Mouse (Mus musculus): ENCODE results near the gene Magi1. TPM values are rescaled to one million over a fixed set of nuclear protein-coding genes. Genes with fewer than 3 reads are reported as not detected.

Magi1 gene
- polyA plus RNA-seq, 1 experiment from 2014 or later, result 22.9 TPM

DNA sequence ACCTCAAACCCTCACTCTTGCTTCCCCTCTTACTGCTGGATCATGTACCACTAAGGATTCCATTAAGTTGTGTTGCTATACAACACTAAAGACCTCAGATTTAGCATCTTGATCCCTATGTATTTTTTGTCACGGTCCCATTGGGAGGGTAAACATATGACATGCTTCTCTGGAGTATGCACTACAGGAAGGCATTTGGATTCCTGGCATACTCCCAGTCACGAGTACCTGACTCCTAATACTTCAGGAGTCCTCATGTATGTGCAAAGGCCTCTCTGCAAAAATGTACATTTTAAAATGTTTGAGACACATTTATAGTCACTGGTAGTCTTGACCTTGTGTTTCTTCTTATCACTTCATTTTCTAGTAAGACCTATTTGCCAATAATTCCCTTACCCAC lies 2.8 kb upstream of the Magi1 start:
- Histone ChIP-seq H3K27me3 (replicated peaks; ENCODE audit: control insufficient read depth, insufficient read depth, low read length) (no peaks in the 10 kb centered on the region), H3K4me2 (ENCODE audit: low read length) (no peak overlapping the region), H3K36me3 (ENCODE audit: control insufficient read depth, insufficient read depth, low read length) (no peaks in the 10 kb centered on the region), H3K4me1 (ENCODE audit: control insufficient read depth, insufficient read depth, low read length) (peaks cover 13% of the 10 kb centered on the region), H3K27ac (ENCODE audit: low read depth, low read length) (no peak overlapping the region), H3K9me3 (replicated peaks; ENCODE audit: control insufficient read depth, low read length) (no peaks in the 10 kb centered on the region; the same call in 1 of the 2 replicates), H3K9ac (ENCODE audit: low read length) (no peak overlapping the region), H3K4me3 (ENCODE audit: low read depth, low read length) (no peak overlapping the region)
- no peak for ATAC-seq
- 85% methylated on average over 2 of the region's 2 CpGs for WGBS
- DNase-seq (ENCODE audit: low spot score), result no peak

DNA sequence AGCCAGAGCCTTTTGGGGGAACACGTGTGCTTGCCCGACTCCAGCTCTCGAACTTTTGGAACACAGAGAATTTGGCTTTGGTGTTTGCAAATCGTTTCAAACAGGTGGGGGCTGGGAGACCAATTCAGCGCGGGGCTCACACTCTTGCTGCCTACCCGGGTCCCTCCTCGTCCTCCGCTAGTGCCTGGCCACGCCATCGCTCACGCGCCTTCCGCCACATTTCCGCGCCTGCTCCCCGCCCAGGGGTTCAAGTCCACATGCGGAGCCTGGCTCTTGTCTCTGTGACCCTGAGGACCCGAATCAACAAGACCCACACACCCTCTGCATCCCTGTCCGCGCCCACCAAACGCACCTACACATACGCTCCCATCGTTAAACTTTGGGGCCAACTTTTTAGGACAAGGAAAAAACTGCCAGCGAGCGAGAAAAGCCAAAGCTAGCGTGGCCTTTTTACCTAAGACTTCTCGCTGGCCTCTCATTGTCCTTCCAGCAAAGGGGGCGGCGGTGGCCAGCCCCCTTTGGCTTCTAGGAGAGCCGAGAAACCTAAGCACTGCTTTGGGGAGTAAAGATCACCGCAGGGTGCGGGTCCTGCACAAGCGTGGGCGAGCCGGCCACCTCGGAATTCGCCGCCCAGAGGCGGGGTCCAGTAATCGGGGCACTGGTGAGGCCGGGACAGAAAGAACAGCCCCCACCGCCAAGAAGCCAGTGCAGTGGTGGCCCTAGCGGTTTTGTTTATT lies 540 bp upstream of the Magi1 start:
- peak; percentile 65 for ATAC-seq
- peak; percentile 10 for DNase-seq (ENCODE audit: low spot score)
- Histone ChIP-seq H3K4me2 (ENCODE audit: low read length) (peak overlapping the region; percentile 96), H3K9me3 (replicated peaks; ENCODE audit: control insufficient read depth, low read length) (no peaks in the 10 kb centered on the region; the same call in 1 of the 2 replicates), H3K4me3 (ENCODE audit: low read depth, low read length) (peak overlapping the region; percentile 74), H3K4me1 (ENCODE audit: control insufficient read depth, insufficient read depth, low read length) (peaks cover 16% of the 10 kb centered on the region), H3K36me3 (ENCODE audit: control insufficient read depth, insufficient read depth, low read length) (no peaks in the 10 kb centered on the region), H3K9ac (ENCODE audit: low read length) (peak overlapping the region; percentile 52), H3K27me3 (replicated peaks; ENCODE audit: control insufficient read depth, insufficient read depth, low read length) (no peaks in the 10 kb centered on the region), H3K27ac (ENCODE audit: low read depth, low read length) (peak overlapping the region; percentile 93; the same call in 1 of the 2 replicates)
- under 1% methylated on average over 44 of the region's 44 CpGs for WGBS

DNA sequence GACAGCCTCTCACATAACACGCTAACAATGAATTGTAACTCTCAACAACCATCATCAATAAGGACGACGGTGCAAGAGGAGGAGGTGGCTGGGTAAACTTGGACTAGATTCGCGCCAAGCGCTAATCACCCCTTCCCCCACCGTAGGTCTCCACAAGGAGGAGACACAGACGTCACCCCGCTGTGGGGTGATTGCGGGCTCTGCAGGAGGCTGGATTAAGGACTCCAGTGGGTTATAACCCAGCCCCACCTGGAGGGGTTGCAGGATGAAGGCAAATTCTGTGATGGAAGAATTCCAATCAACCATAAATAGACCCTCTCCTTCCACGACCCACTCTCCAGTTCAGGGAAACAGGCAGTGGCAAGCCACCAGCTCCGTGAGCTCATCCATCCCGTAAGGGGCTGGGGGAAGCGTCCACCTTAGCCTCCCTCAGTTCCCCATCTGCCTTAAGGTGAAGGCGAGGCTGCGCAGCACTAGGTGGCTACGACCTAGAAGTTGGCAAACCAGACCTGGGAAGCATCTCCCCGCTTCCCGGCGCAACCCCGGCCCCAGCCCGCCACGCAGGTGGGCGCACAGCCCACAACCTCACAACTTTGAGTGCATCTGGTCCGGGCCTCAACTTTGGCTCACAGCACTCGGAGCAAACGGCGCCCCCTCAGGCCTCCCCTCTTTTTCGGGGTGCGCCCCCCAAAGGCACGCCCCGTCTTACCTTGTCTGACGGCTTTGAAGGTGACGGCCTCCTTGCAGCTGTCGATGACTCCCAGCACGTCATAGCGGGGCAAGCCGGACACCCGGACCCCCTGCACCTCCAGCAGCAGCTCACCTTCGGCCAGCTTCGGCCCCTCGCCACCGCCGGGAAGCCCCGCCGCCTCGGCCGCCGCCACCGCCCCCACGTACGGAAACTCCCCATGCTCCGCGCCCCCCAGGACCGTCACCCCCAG lies 1.1 kb downstream of the Magi1 start:
- Histone ChIP-seq H3K4me3 (ENCODE audit: low read depth, low read length) (peak overlapping the region; percentile 74), H3K4me2 (ENCODE audit: low read length) (peak overlapping the region; percentile 96), H3K9ac (ENCODE audit: low read length) (peak overlapping the region; percentile 79), H3K36me3 (ENCODE audit: control insufficient read depth, insufficient read depth, low read length) (no peaks in the 10 kb centered on the region), H3K27ac (ENCODE audit: low read depth, low read length) (peak overlapping the region; percentile 93), H3K27me3 (replicated peaks; ENCODE audit: control insufficient read depth, insufficient read depth, low read length) (no peaks in the 10 kb centered on the region), H3K9me3 (replicated peaks; ENCODE audit: control insufficient read depth, low read length) (no peaks in the 10 kb centered on the region), H3K4me1 (ENCODE audit: control insufficient read depth, insufficient read depth, low read length) (peaks cover 16% of the 10 kb centered on the region)
- under 1% methylated on average over 54 of the region's 55 CpGs for WGBS
- ATAC-seq, result 0 out of 2 replicates have a peak, but pooled peaks have one; percentile 2
- DNase-seq (ENCODE audit: low spot score), result peak; percentile 52

DNA sequence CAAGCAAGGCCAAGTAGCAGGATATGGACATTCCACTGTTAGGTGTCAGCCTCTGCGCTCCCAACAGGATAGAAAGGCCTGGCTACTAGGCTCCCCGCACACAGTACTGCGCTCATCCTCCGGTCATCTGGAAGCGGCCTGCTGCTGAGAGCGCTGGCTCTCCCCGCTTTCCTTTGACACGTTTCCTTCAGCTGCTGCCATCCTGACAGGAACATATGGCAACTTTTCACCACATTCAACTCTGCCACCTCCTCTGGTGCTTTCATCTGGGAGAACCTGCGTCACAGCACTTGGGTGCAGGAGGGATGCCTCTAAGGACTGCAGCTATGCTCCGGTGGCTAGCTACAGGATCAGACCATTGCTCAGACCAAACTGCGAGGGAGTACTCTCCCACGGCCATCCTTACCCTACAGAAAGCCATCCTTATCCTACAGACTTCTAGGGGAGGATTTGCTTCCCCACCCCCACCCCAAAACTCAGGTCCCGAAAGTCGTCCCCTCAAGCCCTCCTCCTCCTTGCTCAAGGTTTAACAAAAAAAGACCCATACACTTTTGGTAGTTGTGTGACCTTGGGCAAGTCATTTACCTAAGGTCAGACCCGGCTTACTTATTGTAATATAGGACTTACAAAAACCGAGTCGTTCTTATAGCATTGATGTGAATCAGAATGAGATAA lies 2.0 kb downstream of the Magi1 start:
- Histone ChIP-seq H3K4me1 (ENCODE audit: control insufficient read depth, insufficient read depth, low read length) (peaks cover 16% of the 10 kb centered on the region), H3K9ac (ENCODE audit: low read length) (peak overlapping the region; percentile 79), H3K27ac (ENCODE audit: low read depth, low read length) (no peak overlapping the region), H3K27me3 (replicated peaks; ENCODE audit: control insufficient read depth, insufficient read depth, low read length) (no peaks in the 10 kb centered on the region), H3K4me3 (ENCODE audit: low read depth, low read length) (peak overlapping the region; percentile 74), H3K9me3 (replicated peaks; ENCODE audit: control insufficient read depth, low read length) (no peaks in the 10 kb centered on the region), H3K4me2 (ENCODE audit: low read length) (peak overlapping the region; percentile 96), H3K36me3 (ENCODE audit: control insufficient read depth, insufficient read depth, low read length) (no peaks in the 10 kb centered on the region)
- no peak for ATAC-seq
- DNase-seq (ENCODE audit: low spot score), result peak; percentile 52
- 4% methylated on average over 17 of the region's 17 CpGs for WGBS

- no peaks in the 10 kb centered on the region for H3K4me1 ChIP-seq (ENCODE audit: control insufficient read depth, insufficient read depth, low read length)
Observed at GRCm38 (mm10) chr6:94273941-94274340, 9.8 kb downstream of the Magi1 start.

DNA sequence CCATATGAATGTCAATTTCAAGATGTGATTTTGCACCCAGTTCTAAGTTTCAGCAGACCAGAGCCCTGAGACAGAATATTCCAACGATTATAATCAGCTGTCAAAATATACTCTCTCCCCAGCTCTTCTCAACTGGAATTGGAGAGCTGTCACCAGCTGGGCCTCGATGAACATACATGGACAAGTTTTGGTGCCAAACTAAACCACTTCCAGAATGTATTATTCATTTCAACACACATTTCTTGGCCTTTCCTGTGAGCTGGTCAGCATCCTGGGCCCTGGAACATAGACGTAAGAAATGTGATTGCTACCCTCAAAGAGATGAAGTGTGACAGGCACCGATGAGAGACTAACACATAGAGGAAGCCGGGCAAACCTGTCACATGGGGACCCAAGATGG lies 13.7 kb downstream of the Magi1 start:
- Histone ChIP-seq H3K9ac (ENCODE audit: low read length) (no peak overlapping the region), H3K27me3 (replicated peaks; ENCODE audit: control insufficient read depth, insufficient read depth, low read length) (no peaks in the 10 kb centered on the region), H3K4me2 (ENCODE audit: low read length) (no peak overlapping the region), H3K36me3 (ENCODE audit: control insufficient read depth, insufficient read depth, low read length) (no peaks in the 10 kb centered on the region), H3K4me3 (ENCODE audit: low read depth, low read length) (no peak overlapping the region), H3K9me3 (replicated peaks; ENCODE audit: control insufficient read depth, low read length) (no peaks in the 10 kb centered on the region), H3K4me1 (ENCODE audit: control insufficient read depth, insufficient read depth, low read length) (no peaks in the 10 kb centered on the region), H3K27ac (ENCODE audit: low read depth, low read length) (no peak overlapping the region)
- DNase-seq (ENCODE audit: low spot score) (no peak), ATAC-seq (no peak)
- WGBS, result 88% methylated on average over 5 of the region's 5 CpGs

More at GRCm38 (mm10) chr6:94273941-94274340, 9.8 kb downstream of the Magi1 start:
- Histone ChIP-seq H3K9me3 (replicated peaks; ENCODE audit: control insufficient read depth, low read length) (no peaks in the 10 kb centered on the region), H3K4me3 (ENCODE audit: low read depth, low read length) (no peak overlapping the region), H3K4me2 (ENCODE audit: low read length) (no peak overlapping the region), H3K9ac (ENCODE audit: low read length) (no peak overlapping the region), H3K36me3 (ENCODE audit: control insufficient read depth, insufficient read depth, low read length) (no peaks in the 10 kb centered on the region), H3K27me3 (replicated peaks; ENCODE audit: control insufficient read depth, insufficient read depth, low read length) (no peaks in the 10 kb centered on the region), H3K27ac (ENCODE audit: low read depth, low read length) (no peak overlapping the region)
- ATAC-seq (no peak), DNase-seq (ENCODE audit: low spot score) (no peak)
- WGBS, result 84% methylated on average over 3 of the region's 3 CpGs

- Histone ChIP-seq H3K9me3 (replicated peaks; ENCODE audit: control insufficient read depth, low read length) (no peaks in the 10 kb centered on the region), H3K27ac (ENCODE audit: low read depth, low read length) (no peak overlapping the region), H3K4me3 (ENCODE audit: low read depth, low read length) (no peak overlapping the region), H3K36me3 (ENCODE audit: control insufficient read depth, insufficient read depth, low read length) (no peaks in the 10 kb centered on the region), H3K4me1 (ENCODE audit: control insufficient read depth, insufficient read depth, low read length) (no peaks in the 10 kb centered on the region), H3K4me2 (ENCODE audit: low read length) (no peak overlapping the region), H3K27me3 (replicated peaks; ENCODE audit: control insufficient read depth, insufficient read depth, low read length) (no peaks in the 10 kb centered on the region), H3K9ac (ENCODE audit: low read length) (no peak overlapping the region)
- ATAC-seq (no peak), DNase-seq (ENCODE audit: low spot score) (no peak)
- WGBS, result 84% methylated on average over 4 of the region's 4 CpGs
Observed at GRCm38 (mm10) chr6:94269174-94269573, 14.5 kb downstream of the Magi1 start.

- ATAC-seq (no peak), DNase-seq (ENCODE audit: low spot score) (no peak)
- Histone ChIP-seq H3K9ac (ENCODE audit: low read length) (no peak overlapping the region), H3K4me2 (ENCODE audit: low read length) (no peak overlapping the region), H3K9me3 (replicated peaks; ENCODE audit: control insufficient read depth, low read length) (no peaks in the 10 kb centered on the region), H3K27ac (ENCODE audit: low read depth, low read length) (no peak overlapping the region), H3K4me1 (ENCODE audit: control insufficient read depth, insufficient read depth, low read length) (no peaks in the 10 kb centered on the region), H3K27me3 (replicated peaks; ENCODE audit: control insufficient read depth, insufficient read depth, low read length) (no peaks in the 10 kb centered on the region), H3K4me3 (ENCODE audit: low read depth, low read length) (no peak overlapping the region), H3K36me3 (ENCODE audit: control insufficient read depth, insufficient read depth, low read length) (no peaks in the 10 kb centered on the region)
- WGBS, result 52% methylated on average over 3 of the region's 3 CpGs
Observed at GRCm38 (mm10) chr6:94265244-94265935, 18.3 kb downstream of the Magi1 start.
